Mouse (Mus musculus): ENCODE results near the gene Pik3cb. TPM values are rescaled to one million over a fixed set of nuclear protein-coding genes. Genes with fewer than 3 reads are reported as not detected.

Gene Pik3cb
- polyA plus RNA-seq, 1 experiment from 2014 or later, result 1.3 TPM

GRCm38 (mm10) chr9:99112409-99112808 lies 28.0 kb downstream of the Pik3cb start:
- H3K36me3 ChIP-seq, result no peaks in the 10 kb centered on the region
- no peak overlapping the region for H3K9ac ChIP-seq
- no peaks in the 10 kb centered on the region for H3K27me3 ChIP-seq
- no peak overlapping the region for H3K4me3 ChIP-seq (replicated peaks)
- whole genome bisulfite sequencing, result 38% methylated on average over 12 of the region's 12 CpGs
- peaks cover 6% of the 10 kb centered on the region; the same call in 1 of the 2 replicates for H3K4me1 ChIP-seq
- no peak overlapping the region for H3K4me2 ChIP-seq (replicated peaks)
- H3K9me3 ChIP-seq (replicated peaks), result no peaks in the 10 kb centered on the region
- no peak overlapping the region; the same call in 1 of the 2 replicates for H3K27ac ChIP-seq (replicated peaks)
- ATAC-seq (ENCODE audit: insufficient number of reproducible peaks, low FRiP score, low TSS enrichment, low read depth), result no peak; the same call in 1 of the 2 replicates

- WGBS, result 67% methylated on average over 1 of the region's 1 CpGs
- no peaks in the 10 kb centered on the region for H3K27me3 ChIP-seq
- H3K4me1 ChIP-seq, result peaks cover 6% of the 10 kb centered on the region; the same call in 1 of the 2 replicates
These were observed 29.3 kb downstream of the Pik3cb start for GRCm38 (mm10) chr9:99111085-99111484.

GRCm38 (mm10) chr9:99110213-99110612 lies 30.2 kb downstream of the Pik3cb start:
- H3K4me1 ChIP-seq, result peaks cover 6% of the 10 kb centered on the region; the same call in 1 of the 2 replicates
- no peak overlapping the region for H3K4me3 ChIP-seq (replicated peaks)
- H3K27ac ChIP-seq (replicated peaks), result no peak overlapping the region
- H3K9ac ChIP-seq, result no peak overlapping the region
- no peaks in the 10 kb centered on the region for H3K9me3 ChIP-seq (replicated peaks)
- no peak overlapping the region for H3K4me2 ChIP-seq (replicated peaks)
- H3K27me3 ChIP-seq, result no peaks in the 10 kb centered on the region
- no peak for ATAC-seq (ENCODE audit: insufficient number of reproducible peaks, low FRiP score, low TSS enrichment, low read depth)
- 57% methylated on average over 5 of the region's 5 CpGs for WGBS
- no peaks in the 10 kb centered on the region for H3K36me3 ChIP-seq

More at GRCm38 (mm10) chr9:99111085-99111484, 29.3 kb downstream of the Pik3cb start:
- H3K4me2 ChIP-seq (replicated peaks), result no peak overlapping the region
- H3K36me3 ChIP-seq, result no peaks in the 10 kb centered on the region
- H3K4me3 ChIP-seq (replicated peaks), result no peak overlapping the region
- no peaks in the 10 kb centered on the region for H3K9me3 ChIP-seq (replicated peaks)
- no peak for ATAC-seq (ENCODE audit: insufficient number of reproducible peaks, low FRiP score, low TSS enrichment, low read depth)
- H3K9ac ChIP-seq, result no peak overlapping the region
- H3K27ac ChIP-seq (replicated peaks), result no peak overlapping the region

GRCm38 (mm10) chr9:99109585-99109984 lies 30.8 kb downstream of the Pik3cb start:
- no peaks in the 10 kb centered on the region for H3K9me3 ChIP-seq (replicated peaks)
- peaks cover 6% of the 10 kb centered on the region; the same call in 1 of the 2 replicates for H3K4me1 ChIP-seq
- H3K4me2 ChIP-seq (replicated peaks), result no peak overlapping the region
- no peak for ATAC-seq (ENCODE audit: insufficient number of reproducible peaks, low FRiP score, low TSS enrichment, low read depth)
- H3K4me3 ChIP-seq (replicated peaks), result no peak overlapping the region
- WGBS, result 83% methylated on average over 3 of the region's 3 CpGs
- 0 out of 2 replicates have a peak, but pooled peaks cover 2% of the 10 kb centered on the region for H3K36me3 ChIP-seq
- no peaks in the 10 kb centered on the region for H3K27me3 ChIP-seq
- H3K9ac ChIP-seq, result no peak overlapping the region
- H3K27ac ChIP-seq (replicated peaks), result no peak overlapping the region

- no peaks in the 10 kb centered on the region for H3K4me1 ChIP-seq
- no peaks in the 10 kb centered on the region for H3K27me3 ChIP-seq
- no peak overlapping the region for H3K27ac ChIP-seq (replicated peaks)
- 91% methylated on average over 2 of the region's 2 CpGs for WGBS
- H3K9me3 ChIP-seq (replicated peaks), result no peaks in the 10 kb centered on the region
- H3K4me3 ChIP-seq (replicated peaks), result no peak overlapping the region
- 0 out of 2 replicates have a peak, but pooled peaks cover 4% of the 10 kb centered on the region for H3K36me3 ChIP-seq
- ATAC-seq (ENCODE audit: insufficient number of reproducible peaks, low FRiP score, low TSS enrichment, low read depth), result no peak
- no peak overlapping the region for H3K9ac ChIP-seq
- no peak overlapping the region for H3K4me2 ChIP-seq (replicated peaks)
These were observed 36.0 kb downstream of the Pik3cb start for GRCm38 (mm10) chr9:99104449-99104848.

- no peak overlapping the region for H3K4me3 ChIP-seq (replicated peaks)
- H3K4me1 ChIP-seq, result no peaks in the 10 kb centered on the region
- H3K36me3 ChIP-seq, result 0 out of 2 replicates have a peak, but pooled peaks cover 4% of the 10 kb centered on the region
- H3K27me3 ChIP-seq, result no peaks in the 10 kb centered on the region
- H3K9me3 ChIP-seq (replicated peaks), result no peaks in the 10 kb centered on the region
- no peak overlapping the region for H3K4me2 ChIP-seq (replicated peaks)
- 77% methylated on average over 3 of the region's 3 CpGs for WGBS
- no peak overlapping the region for H3K27ac ChIP-seq (replicated peaks)
- no peak for ATAC-seq (ENCODE audit: insufficient number of reproducible peaks, low FRiP score, low TSS enrichment, low read depth)
- no peak overlapping the region for H3K9ac ChIP-seq
These were observed 36.6 kb downstream of the Pik3cb start for GRCm38 (mm10) chr9:99103865-99104264.

GRCm38 (mm10) chr9:99098482-99099129 lies 41.8 kb downstream of the Pik3cb start:
- WGBS, result 38% methylated on average over 11 of the region's 11 CpGs
- no peak overlapping the region for H3K4me2 ChIP-seq (replicated peaks)
- ATAC-seq (ENCODE audit: insufficient number of reproducible peaks, low FRiP score, low TSS enrichment, low read depth), result no peak
- no peaks in the 10 kb centered on the region for H3K9me3 ChIP-seq (replicated peaks)
- H3K4me3 ChIP-seq (replicated peaks), result no peak overlapping the region
- H3K27me3 ChIP-seq, result no peaks in the 10 kb centered on the region
- H3K9ac ChIP-seq, result no peak overlapping the region
- H3K4me1 ChIP-seq, result no peaks in the 10 kb centered on the region
- H3K36me3 ChIP-seq, result no peaks in the 10 kb centered on the region
- H3K27ac ChIP-seq (replicated peaks), result no peak overlapping the region

- no peaks in the 10 kb centered on the region for H3K4me1 ChIP-seq
- 9% methylated on average over 1 of the region's 1 CpGs for WGBS
- H3K36me3 ChIP-seq, result no peaks in the 10 kb centered on the region
- H3K9me3 ChIP-seq (replicated peaks), result no peaks in the 10 kb centered on the region
- no peak overlapping the region for H3K27ac ChIP-seq (replicated peaks)
- H3K4me3 ChIP-seq (replicated peaks), result no peak overlapping the region
- H3K27me3 ChIP-seq, result no peaks in the 10 kb centered on the region
- no peak overlapping the region for H3K4me2 ChIP-seq (replicated peaks)
- H3K9ac ChIP-seq, result no peak overlapping the region
- ATAC-seq (ENCODE audit: insufficient number of reproducible peaks, low FRiP score, low TSS enrichment, low read depth), result no peak
These were observed 42.8 kb downstream of the Pik3cb start for GRCm38 (mm10) chr9:99097668-99098067.

GRCm38 (mm10) chr9:99095192-99095591 lies 45.2 kb downstream of the Pik3cb start:
- no peak for ATAC-seq (ENCODE audit: insufficient number of reproducible peaks, low FRiP score, low TSS enrichment, low read depth)
- 72% methylated on average over 7 of the region's 7 CpGs for WGBS
- H3K27ac ChIP-seq (replicated peaks), result no peak overlapping the region
- H3K4me1 ChIP-seq, result no peaks in the 10 kb centered on the region
- no peak overlapping the region for H3K4me3 ChIP-seq (replicated peaks)
- H3K4me2 ChIP-seq (replicated peaks), result no peak overlapping the region
- no peaks in the 10 kb centered on the region for H3K36me3 ChIP-seq
- H3K9me3 ChIP-seq (replicated peaks), result no peaks in the 10 kb centered on the region
- no peaks in the 10 kb centered on the region for H3K27me3 ChIP-seq
- H3K9ac ChIP-seq, result no peak overlapping the region

- Histone ChIP-seq H3K27ac (replicated peaks) (no peak overlapping the region), H3K4me1 (no peaks in the 10 kb centered on the region), H3K9me3 (replicated peaks) (no peaks in the 10 kb centered on the region), H3K4me2 (replicated peaks) (no peak overlapping the region), H3K4me3 (replicated peaks) (no peak overlapping the region), H3K36me3 (no peaks in the 10 kb centered on the region), H3K9ac (no peak overlapping the region), H3K27me3 (no peaks in the 10 kb centered on the region)
- ATAC-seq (ENCODE audit: insufficient number of reproducible peaks, low FRiP score, low TSS enrichment, low read depth), result no peak
- WGBS, result 78% methylated on average over 4 of the region's 4 CpGs
These were observed 49.9 kb downstream of the Pik3cb start for GRCm38 (mm10) chr9:99090546-99090945.

GRCm38 (mm10) chr9:99089904-99090303 lies 50.5 kb downstream of the Pik3cb start:
- Histone ChIP-seq H3K27me3 (no peaks in the 10 kb centered on the region), H3K4me1 (no peaks in the 10 kb centered on the region), H3K27ac (replicated peaks) (no peak overlapping the region), H3K36me3 (no peaks in the 10 kb centered on the region), H3K4me3 (replicated peaks) (no peak overlapping the region), H3K9me3 (replicated peaks) (no peaks in the 10 kb centered on the region), H3K9ac (no peak overlapping the region), H3K4me2 (replicated peaks) (no peak overlapping the region)
- ATAC-seq (ENCODE audit: insufficient number of reproducible peaks, low FRiP score, low TSS enrichment, low read depth), result no peak
- WGBS, result 88% methylated on average over 4 of the region's 4 CpGs

GRCm38 (mm10) chr9:99081718-99082117 lies 58.7 kb downstream of the Pik3cb start:
- Histone ChIP-seq H3K9me3 (replicated peaks) (no peaks in the 10 kb centered on the region), H3K4me1 (no peaks in the 10 kb centered on the region), H3K36me3 (no peaks in the 10 kb centered on the region), H3K4me3 (replicated peaks) (no peak overlapping the region), H3K27me3 (no peaks in the 10 kb centered on the region), H3K9ac (no peak overlapping the region), H3K4me2 (replicated peaks) (no peak overlapping the region), H3K27ac (replicated peaks) (no peak overlapping the region)
- WGBS, result 88% methylated on average over 5 of the region's 5 CpGs
- no peak for ATAC-seq (ENCODE audit: insufficient number of reproducible peaks, low FRiP score, low TSS enrichment, low read depth)

All from embryonic facial prominence, embryonic 15.5 days (tissue).